Mouse (Mus musculus): ENCODE results near the gene Slc22a23.

- no peak for TF ChIP-seq HCFC1 (IDR thresholded peaks at IDR 0.05; ENCODE audit: borderline replicate concordance, insufficient read depth, low read length)
- TF ChIP-seq ZNF384 (IDR thresholded peaks at IDR 0.05; ENCODE audit: low read depth, low read length) = no peak
- TF ChIP-seq ZC3H11A (IDR thresholded peaks at IDR 0.05; ENCODE audit: borderline replicate concordance, low read depth, low read length) = no peak
- TF ChIP-seq MAFK (IDR thresholded peaks at IDR 0.05; ENCODE audit: insufficient read depth, low read depth, low read length) = no peak
Measured at GRCm38 (mm10) chr13:34254691-34255090, 90.3 kb downstream of the Slc22a23 start.

All from ES-E14 (cell line).